Mouse (Mus musculus) gastrocnemius, adult 2 months (tissue): ENCODE data around the gene Phf11a. TPM values are rescaled to one million over a fixed set of nuclear protein-coding genes. Genes with fewer than 3 reads are reported as not detected.
"Not testable (repeated sequence)": the region's sequence is repeated elsewhere in the genome, so short reads cannot be mapped to it uniquely, and the experiment has no call there.

ENCODE experiments used
- DNase-seq: peaks from one replicate; pipeline ENCODE4 v3.0.0; 2022
- H3K27ac ChIP-seq: fragments of 200-600 bp; 2 replicates; pipeline ENCODE4 v1.8.1; 2022; ENCODE audit warnings: mild to moderate bottlenecking
- H3K4me3 ChIP-seq: fragments of 200-600 bp; 2 replicates; pipeline ENCODE4 v1.8.1; 2022; ENCODE audit warnings: mild to moderate bottlenecking, moderate library complexity
- CTCF ChIP-seq: fragments of 200-600 bp; IDR thresholded peaks from 2 replicates; pipeline ENCODE4 v1.8.1; 2022; ENCODE audit warnings: antibody characterized with exemption, mild to moderate bottlenecking, moderate library complexity
- intact Hi-C: fragments of 180-260 bp; cut with DNase I; formaldehyde crosslinking; loops from one replicate; pipeline ENCODE4 v1.15.1; 2025
- long read RNA-seq, 2 experiments: library from polyadenylated mRNA; stranded (forward); transcript quantifications; one replicate each; pipeline ENCODE4 v2.0.0; 2021
- total RNA-seq, 2 experiments: library from RNA; stranded (reverse); gene quantifications; 2 replicates each; pipeline ENCODE4 v1.2.3; 2021

The Phf11a gene
- total RNA-seq, result not detected
- long read RNA-seq, experiment 1, result 0 reads
- long read RNA-seq, experiment 2, result 0 reads

DNA sequence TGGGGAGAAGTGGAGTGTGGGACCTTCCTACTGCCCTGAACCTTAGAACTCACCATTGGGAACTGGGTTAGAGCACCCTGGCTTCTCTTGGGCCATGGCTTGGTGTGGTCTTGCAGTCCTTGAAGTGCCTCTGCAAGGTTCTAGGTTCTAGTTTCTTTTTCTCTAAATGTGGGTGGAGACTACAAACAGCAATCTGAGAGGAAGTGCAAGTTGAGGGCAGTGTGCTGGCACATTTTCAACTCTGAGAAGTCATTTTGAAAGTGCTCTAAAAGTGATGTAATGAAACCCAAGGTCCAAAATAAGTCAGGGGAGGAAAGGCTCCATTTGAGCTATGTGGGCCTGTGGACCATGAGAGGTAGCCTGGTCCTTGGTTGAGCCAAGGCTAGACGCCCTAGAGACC is at the start of gene Phf11a:
Gene Phf11a, minus strand, starts transcription at position 132 of the 400 bp plus-strand sequence.
- not testable (repeated sequence) for DNase-seq

DNA sequence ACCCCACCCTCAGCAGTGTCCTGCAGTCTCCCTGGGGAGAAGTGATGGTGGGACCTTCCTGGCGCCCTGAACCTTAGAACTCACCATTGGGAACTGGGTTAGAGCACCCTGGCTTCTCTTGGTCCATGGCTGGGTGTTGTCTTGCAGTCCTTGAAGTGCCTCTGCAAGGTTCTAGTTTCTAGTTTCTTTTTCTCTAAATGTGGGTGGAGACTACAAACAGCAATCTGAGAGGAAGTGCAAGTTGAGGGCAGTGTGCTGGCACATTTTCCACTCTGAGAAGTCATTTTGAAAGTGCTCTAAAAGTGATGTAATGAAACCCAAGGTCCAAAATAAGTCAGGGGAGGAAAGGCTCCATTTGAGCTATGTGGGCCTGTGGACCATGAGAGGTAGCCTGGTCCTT is 43.9 kb upstream of the Phf11a start, which contains the start of gene Phf11b:
Gene Phf11b, minus strand, starts transcription at position 163 of the 400 bp plus-strand sequence.
- DNase-seq, H3K4me3 ChIP-seq, H3K27ac ChIP-seq, intact Hi-C loops: not testable (repeated sequence)

More for the DNA sequence above, at the start of gene Phf11a:
- H3K4me3 ChIP-seq, intact Hi-C loops, H3K27ac ChIP-seq: not testable (repeated sequence)

DNA sequence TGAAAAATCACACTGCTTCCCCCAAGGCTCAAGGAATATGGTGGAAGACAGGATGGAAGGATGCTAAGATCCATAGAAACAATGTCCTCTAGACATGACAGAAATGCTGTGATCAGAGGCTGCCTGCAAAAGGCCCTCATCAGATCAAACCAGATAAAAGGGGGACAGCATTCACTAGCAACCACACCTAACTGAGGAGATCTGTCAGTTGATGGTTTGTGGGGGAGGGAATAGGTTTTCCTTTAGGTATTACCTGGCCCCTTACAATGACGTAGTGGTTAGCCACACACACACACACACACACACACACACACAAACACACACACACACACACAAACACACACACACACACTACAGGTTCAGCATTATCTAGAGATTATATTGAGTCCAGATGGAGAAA is 42.2 kb upstream of the Phf11a start:
- Histone ChIP-seq H3K27ac (no peak overlapping the region), H3K4me3 (no peak overlapping the region)
- no peak for DNase-seq
- TF ChIP-seq CTCF, result no peak
- intact Hi-C loops, result no loop called here

DNA sequence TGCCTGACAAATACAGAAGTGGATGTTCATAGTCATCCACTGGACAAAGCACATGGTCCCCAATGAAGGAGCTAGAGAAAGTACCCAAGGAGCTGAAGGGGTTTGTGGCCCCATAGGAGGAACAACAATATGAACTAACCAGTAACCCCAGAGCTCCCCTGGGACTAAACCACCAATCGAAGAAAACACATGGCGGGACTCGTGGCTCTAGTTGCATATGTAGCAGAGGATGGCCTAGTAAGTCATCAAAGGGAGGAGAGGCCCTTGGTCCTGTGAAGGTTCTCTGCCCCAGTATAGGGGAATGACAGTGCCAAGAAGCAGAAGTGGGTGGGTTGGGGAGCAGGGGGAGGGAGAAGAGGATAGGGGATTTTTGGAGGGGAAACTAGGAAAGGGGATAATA is 38.7 kb upstream of the Phf11a start:
- H3K27ac ChIP-seq, intact Hi-C loops, H3K4me3 ChIP-seq, DNase-seq: not testable (repeated sequence)

DNA sequence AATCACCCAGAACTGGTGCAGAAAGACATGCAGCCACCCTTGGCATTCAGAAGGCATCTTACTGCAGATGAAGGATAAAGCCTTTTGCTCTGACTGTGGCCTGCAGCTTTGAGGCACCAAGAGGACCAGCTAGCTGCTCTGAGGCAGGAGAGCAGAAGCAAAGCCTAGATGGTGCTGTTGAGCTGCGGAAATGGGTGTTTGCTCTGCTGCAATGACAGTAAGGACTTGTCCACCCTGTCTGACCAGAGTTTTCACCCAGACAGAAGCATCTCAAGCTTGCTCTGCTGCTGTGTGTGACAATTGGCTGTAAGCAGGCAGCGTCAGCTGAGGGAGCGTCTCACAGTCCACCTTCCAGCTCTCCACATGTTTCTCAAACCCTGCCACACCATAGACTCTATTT is 33.2 kb upstream of the Phf11a start:
- intact Hi-C loops, result not testable (repeated sequence)

DNA sequence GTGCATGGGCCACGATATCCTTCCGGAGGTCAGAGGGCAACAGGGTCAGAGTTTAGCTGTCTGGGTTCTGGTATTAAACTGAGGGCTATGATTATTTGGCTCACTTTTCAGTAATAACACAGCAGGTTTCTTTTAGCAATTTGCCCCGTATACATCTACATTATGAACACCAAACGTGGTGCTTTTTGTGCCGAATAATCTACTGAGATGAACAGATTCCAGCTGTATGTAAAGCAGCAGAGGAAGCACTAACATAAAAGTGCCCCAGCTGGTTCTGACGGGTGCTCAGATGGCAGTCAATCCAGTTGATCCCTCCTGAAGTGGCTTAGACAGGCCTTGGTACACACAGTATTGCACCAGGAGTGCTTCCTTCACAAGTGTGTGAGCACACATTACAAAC is 22.6 kb upstream of the Phf11a start:
- H3K27ac ChIP-seq, intact Hi-C loops, DNase-seq, H3K4me3 ChIP-seq: not testable (repeated sequence)

More for the DNA sequence above, 33.2 kb upstream of the Phf11a start:
- H3K4me3 ChIP-seq, H3K27ac ChIP-seq, DNase-seq: not testable (repeated sequence)
- peak; percentile 39; the same call in 1 of the 2 replicates for TF ChIP-seq CTCF

DNA sequence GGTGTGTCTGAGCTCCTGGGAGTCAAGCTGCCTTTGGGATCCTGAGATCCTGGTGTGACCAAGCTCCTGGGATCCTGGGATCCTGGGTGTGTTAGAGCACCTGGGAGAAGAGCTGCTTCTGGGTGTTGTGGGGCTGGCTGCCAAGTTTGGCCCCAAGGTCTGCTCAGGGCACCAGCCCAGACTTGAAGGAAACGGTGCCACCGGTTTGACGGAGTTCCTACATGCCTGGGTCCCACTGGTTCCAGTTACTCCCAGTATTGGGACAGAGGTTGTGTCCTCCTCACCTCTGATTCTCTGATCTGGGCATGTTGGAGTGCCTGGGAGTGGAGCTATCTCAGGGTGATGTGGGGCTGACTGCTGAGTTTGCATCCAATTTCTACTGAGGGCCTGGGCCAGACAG is 21.7 kb upstream of the Phf11a start:
- intact Hi-C loops, H3K27ac ChIP-seq, H3K4me3 ChIP-seq, DNase-seq: not testable (repeated sequence)

DNA sequence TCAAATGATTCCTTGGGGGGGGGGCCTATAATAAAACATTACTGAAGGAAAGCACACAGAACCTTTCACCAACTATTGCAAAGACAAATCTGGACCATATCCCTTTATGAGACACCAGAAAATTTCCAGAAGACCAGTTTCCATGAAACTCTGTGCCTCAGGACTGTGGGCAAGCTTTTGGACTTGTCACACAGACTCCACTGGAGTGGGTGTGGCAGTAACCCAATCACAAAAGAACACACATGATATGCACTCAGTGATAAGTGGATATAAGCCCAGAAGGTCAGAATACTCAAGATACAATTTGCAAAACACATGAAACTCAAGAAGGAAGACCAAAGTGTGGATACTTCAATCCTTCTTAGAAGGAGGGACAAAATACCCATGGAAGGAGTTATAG is 5.6 kb downstream of the Phf11a start:
- H3K27ac ChIP-seq, intact Hi-C loops, H3K4me3 ChIP-seq, DNase-seq: not testable (repeated sequence)

DNA sequence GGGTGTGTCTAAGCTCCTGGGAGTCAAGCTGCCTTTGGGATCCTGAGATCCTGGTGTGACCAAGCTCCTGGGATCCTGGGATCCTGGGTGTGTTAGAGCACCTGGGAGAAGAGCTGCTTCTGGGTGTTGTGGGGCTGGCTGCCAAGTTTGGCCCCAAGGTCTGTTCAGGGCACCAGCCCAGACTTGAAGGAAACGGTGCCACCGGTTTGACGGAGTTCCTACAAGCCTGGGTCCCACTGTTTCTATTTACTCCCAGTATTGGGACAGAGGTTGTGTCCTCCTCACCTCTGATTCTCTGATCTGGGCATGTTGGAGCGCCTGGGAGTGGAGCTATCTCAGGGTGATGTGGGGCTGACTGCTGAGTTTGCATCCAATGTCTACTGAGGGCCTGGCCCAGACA is 22.4 kb downstream of the Phf11a start:
- H3K4me3 ChIP-seq, DNase-seq, intact Hi-C loops, H3K27ac ChIP-seq: not testable (repeated sequence)

DNA sequence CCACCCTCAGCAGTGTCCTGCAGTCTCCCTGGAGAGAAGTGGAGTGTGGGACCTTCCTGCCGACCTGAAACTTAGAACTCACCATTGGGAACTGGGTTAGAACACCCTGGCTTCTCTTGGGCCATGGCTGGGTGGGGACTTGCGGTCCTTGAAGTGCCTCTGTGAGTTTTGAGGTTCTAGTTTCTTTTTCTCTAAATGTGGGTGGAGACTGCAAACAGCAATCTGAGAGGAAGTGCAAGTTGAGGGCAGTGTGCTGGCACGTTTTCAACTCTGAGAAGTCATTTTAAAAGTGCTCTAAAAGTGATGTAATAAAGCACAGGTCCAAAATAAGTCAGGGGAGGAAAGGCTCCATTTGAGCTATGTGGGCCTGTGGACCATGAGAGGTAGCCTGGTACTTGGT is 37.3 kb downstream of the Phf11a start, which contains the start of gene Gm6904:
Gene Gm6904, minus strand, starts transcription at position 161 of the 400 bp plus-strand sequence.
- intact Hi-C loops, result no loop called here
- Histone ChIP-seq H3K4me3 (peak within 1 kb of the TSS; percentile 26; the same call in 1 of the 2 replicates), H3K27ac (no peak within 1 kb of the TSS)
- no peak for TF ChIP-seq CTCF
- DNase-seq, result peak; percentile 18

DNA sequence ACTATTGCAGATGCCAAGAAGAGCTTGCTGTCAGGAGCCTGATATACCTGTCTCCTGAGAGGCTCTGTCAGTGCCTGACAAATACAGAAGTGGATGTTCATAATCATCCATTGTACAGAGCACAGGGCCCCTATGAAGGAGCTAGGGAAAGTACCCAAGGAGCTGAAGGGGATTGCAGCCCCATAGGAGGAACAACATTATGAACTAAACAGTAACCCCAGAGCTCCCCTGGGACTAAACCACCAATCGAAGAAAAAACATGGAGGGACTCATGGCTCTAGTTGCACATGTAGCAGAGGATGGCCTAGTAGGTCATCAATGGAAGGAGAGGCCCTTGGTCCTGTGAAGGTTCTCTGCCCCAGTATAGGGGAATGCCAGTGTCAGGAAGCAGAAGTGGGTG is 41.5 kb downstream of the Phf11a start:
- DNase-seq, intact Hi-C loops, H3K4me3 ChIP-seq, H3K27ac ChIP-seq: not testable (repeated sequence)

DNA sequence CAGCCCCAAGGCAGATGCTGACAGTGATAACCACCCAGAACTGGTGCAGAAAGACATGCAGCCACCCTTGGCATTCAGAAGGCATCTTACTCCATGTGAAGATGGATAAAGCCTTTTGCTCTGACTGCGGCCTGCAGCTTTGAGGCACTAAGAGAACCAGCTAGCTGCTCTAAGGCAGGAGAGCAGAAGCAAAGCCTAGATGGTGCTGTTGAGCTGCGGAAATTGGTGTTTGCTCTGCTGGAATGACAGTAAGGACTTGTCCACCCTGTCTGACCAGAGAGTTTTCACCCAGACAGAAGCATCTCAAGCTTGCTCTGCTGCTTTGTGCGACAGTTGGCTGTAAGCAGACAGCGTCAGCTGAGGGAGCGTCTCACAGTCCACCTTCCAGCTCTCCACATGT is 47.0 kb downstream of the Phf11a start:
- H3K4me3 ChIP-seq, DNase-seq, intact Hi-C loops, H3K27ac ChIP-seq: not testable (repeated sequence)
- peak; percentile 7; the same call in 1 of the 2 replicates for TF ChIP-seq CTCF

DNA sequence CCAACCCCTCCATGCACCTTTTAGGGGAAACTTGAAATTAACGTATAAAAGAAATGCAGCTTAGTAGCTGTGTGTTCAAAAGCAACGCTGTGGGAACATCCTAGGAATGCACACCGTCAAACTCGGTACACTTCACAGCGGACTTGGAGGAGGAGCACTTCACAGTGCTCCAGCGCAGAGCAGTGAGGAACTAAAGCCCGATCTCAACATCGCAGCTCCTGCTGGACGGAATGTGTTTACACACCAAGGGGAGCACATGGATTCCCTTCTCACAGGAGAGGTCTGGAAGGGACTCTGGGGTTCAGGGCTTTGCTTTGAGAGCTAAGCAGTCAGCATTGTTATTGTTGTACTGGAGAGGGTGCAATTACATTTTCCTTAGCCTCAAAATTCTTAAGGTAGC is 63.7 kb downstream of the Phf11a start:
- Histone ChIP-seq H3K4me3 (no peak overlapping the region), H3K27ac (no peak overlapping the region)
- intact Hi-C loops, result no loop called here
- no peak for TF ChIP-seq CTCF
- DNase-seq, result no peak

DNA sequence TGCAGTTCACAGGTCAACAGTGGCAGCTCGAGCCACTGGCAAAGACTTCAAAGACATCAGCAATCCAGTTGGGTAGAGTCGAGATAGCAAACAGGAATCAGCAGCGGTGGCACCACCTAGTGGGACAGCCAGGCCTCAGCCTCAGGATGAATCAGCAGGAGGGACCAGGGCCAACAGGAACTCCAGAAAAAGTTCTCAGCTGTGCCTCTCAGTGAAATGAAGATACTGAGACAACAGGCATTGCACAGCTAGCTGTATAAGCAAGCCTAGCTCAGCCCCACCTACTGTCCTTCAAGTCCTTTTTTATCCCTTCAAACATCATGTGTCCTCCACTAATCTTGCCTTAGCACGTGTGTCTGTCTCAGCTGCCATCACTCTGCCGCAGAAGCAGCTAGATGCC is 65.3 kb downstream of the Phf11a start:
- intact Hi-C loops, result no loop called here
- TF ChIP-seq CTCF, result peak; percentile 37; the same call in 1 of the 2 replicates
- peak; percentile 44 for DNase-seq
- H3K4me3 ChIP-seq, result no peak overlapping the region
- H3K27ac ChIP-seq, result no peak overlapping the region
